Mouse (Mus musculus): ENCODE results near the gene Sbpl. TPM values are rescaled to one million over a fixed set of nuclear protein-coding genes. Genes with fewer than 3 reads are reported as not detected.

Gene Sbpl
- not detected in 2 replicates for polyA plus RNA-seq (2014; fragmentation: Nextera tagmentation; extraction: Ambion mirVana)

DNA sequence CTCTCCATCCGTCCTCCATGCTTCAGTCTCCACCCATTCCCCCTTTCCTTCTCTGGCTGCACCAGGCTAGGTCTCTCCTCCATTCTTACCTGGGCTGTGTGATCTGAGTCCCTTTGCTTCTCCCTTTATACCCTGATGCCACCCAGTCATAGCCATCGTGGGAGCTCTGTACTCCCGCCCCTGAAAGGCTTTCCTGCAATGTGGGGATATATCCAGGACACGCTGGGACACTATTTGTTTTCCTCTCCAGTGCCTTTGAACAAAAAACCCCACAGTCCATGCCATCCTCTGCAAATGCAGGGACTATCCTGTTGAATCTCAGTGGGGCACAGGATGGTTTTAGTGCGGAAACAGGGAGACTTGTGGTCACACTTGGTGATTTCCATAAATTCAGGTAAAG is at the start of gene Sbpl:
TSS of gene Sbpl (minus strand) at position 101 of the 400 bp plus-strand sequence.
- no peak within 1 kb of the TSS for H3K4me3 ChIP-seq (ENCODE audit: low read depth, low read length)
- 85% methylated on average over 5 of the region's 5 CpGs for WGBS
- no peak within 1 kb of the TSS for H3K4me2 ChIP-seq (ENCODE audit: low read depth, severe bottlenecking)
- H3K36me3 ChIP-seq (ENCODE audit: control insufficient read depth, insufficient read depth, low read length): no peaks in the 10 kb centered on the region
- H3K4me1 ChIP-seq (ENCODE audit: control insufficient read depth, insufficient read depth, low read length): no peaks in the 10 kb centered on the region
- ATAC-seq (ENCODE audit: insufficient number of reproducible peaks, low FRiP score, low TSS enrichment, low read depth) (no peak), DNase-seq (ENCODE audit: low spot score) (no peak)
- no peak within 1 kb of the TSS for H3K9ac ChIP-seq (ENCODE audit: low read length)
- H3K27ac ChIP-seq (replicated peaks; ENCODE audit: low read depth, low read length): no peak within 1 kb of the TSS
- H3K27me3 ChIP-seq (ENCODE audit: control insufficient read depth, insufficient read depth, low read length): no peaks in the 10 kb centered on the region
- H3K9me3 ChIP-seq (ENCODE audit: control insufficient read depth, low read length): no peaks in the 10 kb centered on the region

DNA sequence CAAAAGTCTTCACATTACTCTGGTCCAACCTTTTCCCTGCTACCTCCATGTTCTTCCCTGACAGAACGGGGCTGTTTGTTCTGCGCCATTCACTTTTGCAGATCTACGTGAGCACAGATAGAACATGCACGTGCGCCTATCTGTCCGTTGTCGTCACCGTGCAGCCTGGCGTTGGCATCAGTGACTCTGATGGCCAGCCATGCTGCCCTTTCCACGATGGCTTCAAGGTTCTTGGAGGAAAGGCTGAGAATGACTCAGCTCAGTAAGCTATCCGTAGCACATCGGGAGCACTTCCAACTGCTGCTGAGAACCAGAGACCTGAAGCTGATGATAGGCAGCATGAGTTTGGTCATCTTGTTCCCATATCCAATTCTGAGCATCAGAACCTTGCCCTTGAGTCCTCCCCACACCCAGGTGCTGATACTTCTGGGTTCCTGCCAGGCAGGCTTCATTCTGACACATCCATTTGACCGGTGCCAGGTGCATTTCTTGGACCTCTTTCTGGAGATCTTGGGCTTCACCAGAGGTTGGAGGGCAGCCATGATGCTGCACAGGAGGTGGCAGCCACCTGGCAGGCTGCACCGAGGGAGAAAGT is 49.1 kb upstream of the Sbpl start:
- no peak for ATAC-seq (ENCODE audit: insufficient number of reproducible peaks, low FRiP score, low TSS enrichment, low read depth)

DNA sequence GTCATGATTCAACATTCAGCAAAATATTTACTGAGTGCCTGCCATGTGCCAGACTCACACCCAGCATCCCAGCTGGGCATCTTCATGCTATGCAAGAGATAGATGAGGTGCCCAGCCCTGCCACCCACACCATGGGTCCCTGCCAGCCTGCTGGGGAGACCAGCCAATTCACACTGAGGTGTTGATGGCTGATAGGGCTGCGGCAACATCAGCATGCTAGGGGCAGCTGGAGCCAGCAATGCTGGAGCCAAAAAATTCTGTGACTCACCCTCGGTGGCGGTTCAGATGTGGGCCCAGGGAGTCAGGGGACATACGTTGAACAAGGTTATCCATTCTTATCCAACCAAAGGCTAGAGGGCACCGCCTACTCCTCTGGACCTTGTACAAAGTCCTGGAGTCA is 45.3 kb upstream of the Sbpl start:
- H3K4me3 ChIP-seq (ENCODE audit: low read depth, low read length): no peak overlapping the region
- no peaks in the 10 kb centered on the region; the same call in 1 of the 2 replicates for H3K9me3 ChIP-seq (ENCODE audit: control insufficient read depth, low read length)
- H3K36me3 ChIP-seq (ENCODE audit: control insufficient read depth, insufficient read depth, low read length): no peaks in the 10 kb centered on the region
- H3K27me3 ChIP-seq (ENCODE audit: control insufficient read depth, insufficient read depth, low read length): no peaks in the 10 kb centered on the region
- no peak overlapping the region for H3K9ac ChIP-seq (ENCODE audit: low read length)
- ATAC-seq (ENCODE audit: insufficient number of reproducible peaks, low FRiP score, low TSS enrichment, low read depth): no peak
- no peak for DNase-seq (ENCODE audit: low spot score)
- H3K4me1 ChIP-seq (ENCODE audit: control insufficient read depth, insufficient read depth, low read length): no peaks in the 10 kb centered on the region
- no peak overlapping the region for H3K27ac ChIP-seq (replicated peaks; ENCODE audit: low read depth, low read length)
- WGBS: 40% methylated on average over 5 of the region's 5 CpGs
- H3K4me2 ChIP-seq (ENCODE audit: low read depth, severe bottlenecking): no peak overlapping the region

More for the DNA sequence above, 49.1 kb upstream of the Sbpl start:
- no peak overlapping the region for H3K4me3 ChIP-seq (ENCODE audit: low read depth, low read length)
- H3K4me1 ChIP-seq (ENCODE audit: control insufficient read depth, insufficient read depth, low read length): no peaks in the 10 kb centered on the region
- H3K4me2 ChIP-seq (ENCODE audit: low read depth, severe bottlenecking): no peak overlapping the region
- H3K9ac ChIP-seq (ENCODE audit: low read length): no peak overlapping the region
- no peak overlapping the region for H3K27ac ChIP-seq (replicated peaks; ENCODE audit: low read depth, low read length)
- H3K9me3 ChIP-seq (ENCODE audit: control insufficient read depth, low read length): no peaks in the 10 kb centered on the region; the same call in 1 of the 2 replicates
- 90% methylated on average over 14 of the region's 14 CpGs for WGBS
- H3K36me3 ChIP-seq (ENCODE audit: control insufficient read depth, insufficient read depth, low read length): no peaks in the 10 kb centered on the region
- H3K27me3 ChIP-seq (ENCODE audit: control insufficient read depth, insufficient read depth, low read length): no peaks in the 10 kb centered on the region
- no peak for DNase-seq (ENCODE audit: low spot score)

DNA sequence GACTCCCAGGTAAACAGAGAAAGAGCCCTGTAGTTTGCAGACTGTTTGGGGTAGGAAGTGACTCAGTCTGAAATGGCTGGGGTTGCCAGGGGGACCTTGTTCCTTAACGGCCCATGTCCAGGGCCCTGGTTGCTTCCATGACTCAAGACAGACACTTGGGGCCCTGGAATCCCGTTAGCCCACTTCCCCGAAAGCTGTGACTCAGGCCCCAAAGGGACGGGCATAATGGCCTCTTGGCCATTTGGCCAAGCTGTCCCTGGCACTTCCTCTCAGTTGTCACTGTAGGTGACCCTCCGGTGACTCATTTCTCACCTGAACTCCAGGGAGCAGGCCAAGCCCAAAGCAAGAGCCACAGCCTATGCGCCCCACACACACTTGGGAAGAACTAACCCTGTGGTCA is 43.3 kb upstream of the Sbpl start:
- H3K27me3 ChIP-seq (ENCODE audit: control insufficient read depth, insufficient read depth, low read length): no peaks in the 10 kb centered on the region; the same call in 1 of the 2 replicates

DNA sequence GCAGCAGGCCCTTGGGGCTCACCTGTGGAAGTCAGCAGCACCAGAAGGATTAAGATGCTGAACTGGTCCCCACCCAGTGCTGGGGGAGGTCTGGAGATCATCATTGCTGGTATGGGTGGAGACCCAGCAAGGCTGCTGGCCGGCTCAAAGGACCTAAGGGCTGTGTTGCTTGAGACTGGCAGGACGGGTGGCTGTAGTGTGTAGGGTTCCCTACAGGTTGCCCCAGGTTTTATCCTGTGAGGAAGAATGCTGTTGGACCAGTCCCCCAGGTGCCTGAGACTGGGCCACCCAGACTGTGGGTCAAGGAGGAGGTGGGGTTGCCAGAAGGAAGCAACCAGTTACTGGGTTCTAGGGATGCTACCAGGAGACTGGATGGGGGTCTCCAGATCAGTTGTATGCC is 42.8 kb upstream of the Sbpl start, which contains the start of gene Prss22:
TSS of gene Prss22 (minus strand) at position 200 of the 400 bp plus-strand sequence.
- DNase-seq (ENCODE audit: low spot score): no peak
- WGBS: 60% methylated on average over 2 of the region's 2 CpGs
- no peak for ATAC-seq (ENCODE audit: insufficient number of reproducible peaks, low FRiP score, low TSS enrichment, low read depth)
- H3K27me3 ChIP-seq (ENCODE audit: control insufficient read depth, insufficient read depth, low read length): no peaks in the 10 kb centered on the region; the same call in 1 of the 2 replicates
- no peaks in the 10 kb centered on the region for H3K9me3 ChIP-seq (ENCODE audit: control insufficient read depth, low read length)
- peaks cover 4% of the 10 kb centered on the region; the same call in 1 of the 2 replicates for H3K4me1 ChIP-seq (ENCODE audit: control insufficient read depth, insufficient read depth, low read length)
- no peak within 1 kb of the TSS for H3K4me2 ChIP-seq (ENCODE audit: low read depth, severe bottlenecking)
- no peak within 1 kb of the TSS for H3K4me3 ChIP-seq (ENCODE audit: low read depth, low read length)
- H3K9ac ChIP-seq (ENCODE audit: low read length): no peak within 1 kb of the TSS
- no peak within 1 kb of the TSS for H3K27ac ChIP-seq (replicated peaks; ENCODE audit: low read depth, low read length)
- no peaks in the 10 kb centered on the region for H3K36me3 ChIP-seq (ENCODE audit: control insufficient read depth, insufficient read depth, low read length)

More for the DNA sequence above, 43.3 kb upstream of the Sbpl start:
- WGBS: 37% methylated on average over 6 of the region's 6 CpGs
- ATAC-seq (ENCODE audit: insufficient number of reproducible peaks, low FRiP score, low TSS enrichment, low read depth): no peak
- no peaks in the 10 kb centered on the region for H3K36me3 ChIP-seq (ENCODE audit: control insufficient read depth, insufficient read depth, low read length)
- no peak for DNase-seq (ENCODE audit: low spot score)
- H3K4me1 ChIP-seq (ENCODE audit: control insufficient read depth, insufficient read depth, low read length): no peaks in the 10 kb centered on the region
- no peak overlapping the region for H3K4me3 ChIP-seq (ENCODE audit: low read depth, low read length)
- no peaks in the 10 kb centered on the region for H3K9me3 ChIP-seq (ENCODE audit: control insufficient read depth, low read length)
- H3K27ac ChIP-seq (replicated peaks; ENCODE audit: low read depth, low read length): no peak overlapping the region
- no peak overlapping the region for H3K9ac ChIP-seq (ENCODE audit: low read length)
- no peak overlapping the region for H3K4me2 ChIP-seq (ENCODE audit: low read depth, severe bottlenecking)

- Histone ChIP-seq H3K27ac (replicated peaks; ENCODE audit: low read depth, low read length) (no peak overlapping the region), H3K9me3 (ENCODE audit: control insufficient read depth, low read length) (no peaks in the 10 kb centered on the region), H3K9ac (ENCODE audit: low read length) (no peak overlapping the region), H3K4me3 (ENCODE audit: low read depth, low read length) (no peak overlapping the region), H3K36me3 (ENCODE audit: control insufficient read depth, insufficient read depth, low read length) (no peaks in the 10 kb centered on the region), H3K4me1 (ENCODE audit: control insufficient read depth, insufficient read depth, low read length) (peaks cover 5% of the 10 kb centered on the region; the same call in 1 of the 2 replicates), H3K27me3 (ENCODE audit: control insufficient read depth, insufficient read depth, low read length) (no peaks in the 10 kb centered on the region; the same call in 1 of the 2 replicates), H3K4me2 (ENCODE audit: low read depth, severe bottlenecking) (no peak overlapping the region)
- ATAC-seq (ENCODE audit: insufficient number of reproducible peaks, low FRiP score, low TSS enrichment, low read depth) (no peak), DNase-seq (ENCODE audit: low spot score) (no peak)
- WGBS: 38% methylated on average over 1 of the region's 1 CpGs
Observed at GRCm38 (mm10) chr17:23995421-23995820, 40.3 kb upstream of the Sbpl start.

DNA sequence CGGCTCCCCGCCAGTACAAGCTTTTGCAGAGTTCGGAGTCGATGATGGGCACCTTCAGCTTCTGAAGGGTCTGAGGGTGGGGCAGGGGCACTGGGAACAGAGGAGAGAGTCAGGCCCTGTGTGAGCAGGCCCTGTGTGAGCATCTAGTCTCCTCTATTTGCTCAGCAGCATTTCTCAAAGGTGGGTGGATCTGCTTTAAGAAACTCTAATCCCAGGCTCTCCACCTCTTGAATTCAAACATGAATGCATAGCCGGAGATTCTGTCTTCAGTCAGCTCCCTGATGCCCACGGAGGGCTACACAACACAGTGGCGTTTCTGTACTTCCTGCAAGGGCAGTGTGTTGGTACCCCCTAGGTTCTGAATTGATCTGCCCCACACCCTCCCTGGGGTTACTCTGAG is 39.6 kb upstream of the Sbpl start:
- Histone ChIP-seq H3K9me3 (ENCODE audit: control insufficient read depth, low read length) (no peaks in the 10 kb centered on the region), H3K27me3 (ENCODE audit: control insufficient read depth, insufficient read depth, low read length) (no peaks in the 10 kb centered on the region; the same call in 1 of the 2 replicates), H3K27ac (replicated peaks; ENCODE audit: low read depth, low read length) (no peak overlapping the region), H3K4me1 (ENCODE audit: control insufficient read depth, insufficient read depth, low read length) (peaks cover 5% of the 10 kb centered on the region; the same call in 1 of the 2 replicates), H3K36me3 (ENCODE audit: control insufficient read depth, insufficient read depth, low read length) (no peaks in the 10 kb centered on the region), H3K4me3 (ENCODE audit: low read depth, low read length) (no peak overlapping the region), H3K4me2 (ENCODE audit: low read depth, severe bottlenecking) (no peak overlapping the region), H3K9ac (ENCODE audit: low read length) (no peak overlapping the region)
- WGBS: 79% methylated on average over 7 of the region's 7 CpGs
- ATAC-seq (ENCODE audit: insufficient number of reproducible peaks, low FRiP score, low TSS enrichment, low read depth) (no peak), DNase-seq (ENCODE audit: low spot score) (no peak)

GRCm38 (mm10) chr17:23993559-23994428 is 38.7 kb upstream of the Sbpl start:
- Histone ChIP-seq H3K4me2 (ENCODE audit: low read depth, severe bottlenecking) (peak overlapping the region; percentile 41), H3K9me3 (ENCODE audit: control insufficient read depth, low read length) (no peaks in the 10 kb centered on the region), H3K36me3 (ENCODE audit: control insufficient read depth, insufficient read depth, low read length) (no peaks in the 10 kb centered on the region), H3K4me1 (ENCODE audit: control insufficient read depth, insufficient read depth, low read length) (peaks cover 5% of the 10 kb centered on the region; the same call in 1 of the 2 replicates), H3K27me3 (ENCODE audit: control insufficient read depth, insufficient read depth, low read length) (no peaks in the 10 kb centered on the region; the same call in 1 of the 2 replicates), H3K9ac (ENCODE audit: low read length) (peak overlapping the region; percentile 47; the same call in 1 of the 2 replicates), H3K27ac (replicated peaks; ENCODE audit: low read depth, low read length) (no peak overlapping the region), H3K4me3 (ENCODE audit: low read depth, low read length) (peak overlapping the region; percentile 16; the same call in 1 of the 2 replicates)
- peak; percentile 67; the same call in 1 of the 2 replicates for ATAC-seq (ENCODE audit: insufficient number of reproducible peaks, low FRiP score, low TSS enrichment, low read depth)
- peak; percentile 95 for DNase-seq (ENCODE audit: low spot score)
- 10% methylated on average over 31 of the region's 31 CpGs for WGBS
